Mouse (Mus musculus): ENCODE data around the gene Fbxw20. TPM values are rescaled to one million over a fixed set of nuclear protein-coding genes. Genes with fewer than 3 reads are reported as not detected.
"Not testable (repeated sequence)": the region's sequence is repeated elsewhere in the genome, so short reads cannot be mapped to it uniquely, and the experiment has no call there.

Fbxw20 gene
- not detected in 2 replicates for polyA plus RNA-seq (2014; fragmentation: Nextera tagmentation; extraction: Ambion mirVana)

DNA sequence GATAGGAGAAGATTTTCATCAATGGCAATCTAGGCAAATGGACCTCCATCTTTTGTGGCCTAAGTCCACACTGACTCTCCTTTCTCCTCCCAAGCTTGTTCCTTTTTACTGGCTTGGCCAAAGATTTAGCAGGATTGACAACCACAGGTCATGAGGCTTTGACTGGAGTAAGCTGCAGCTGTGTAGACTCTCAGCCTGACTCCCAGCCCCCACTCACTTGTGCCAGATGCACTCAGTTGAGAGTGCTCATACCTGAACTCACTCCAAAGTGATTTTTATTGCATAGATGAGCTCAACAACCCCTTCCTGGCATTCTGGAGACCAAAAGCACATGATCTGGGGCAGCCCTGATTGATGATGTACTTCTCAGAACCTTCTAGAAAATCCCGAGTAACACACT is at the start of gene Fbxw20:
Gene Fbxw20 (minus strand): TSS at position 101 of the 400 bp plus-strand sequence.
- WGBS: 88% methylated on average over 1 of the region's 1 CpGs
- ATAC-seq (ENCODE audit: low FRiP score, low TSS enrichment): no peak
- H3K4me3 ChIP-seq (ENCODE audit: low read length): no peak within 1 kb of the TSS
- H3K9me3 ChIP-seq (ENCODE audit: control insufficient read depth, low read length): no peaks in the 10 kb centered on the region
- no peaks in the 10 kb centered on the region for H3K4me1 ChIP-seq (ENCODE audit: control insufficient read depth, insufficient read depth, low read length)
- no peaks in the 10 kb centered on the region for H3K36me3 ChIP-seq (ENCODE audit: control insufficient read depth, insufficient read depth, low read length)
- no peak within 1 kb of the TSS for H3K4me2 ChIP-seq (replicated peaks; ENCODE audit: low read depth, low read length)
- no peak within 1 kb of the TSS for H3K9ac ChIP-seq (ENCODE audit: low read depth, low read length)
- no peak within 1 kb of the TSS for H3K27ac ChIP-seq (ENCODE audit: low read depth, low read length)
- H3K27me3 ChIP-seq (ENCODE audit: control insufficient read depth, insufficient read depth, low read length): no peaks in the 10 kb centered on the region

DNA sequence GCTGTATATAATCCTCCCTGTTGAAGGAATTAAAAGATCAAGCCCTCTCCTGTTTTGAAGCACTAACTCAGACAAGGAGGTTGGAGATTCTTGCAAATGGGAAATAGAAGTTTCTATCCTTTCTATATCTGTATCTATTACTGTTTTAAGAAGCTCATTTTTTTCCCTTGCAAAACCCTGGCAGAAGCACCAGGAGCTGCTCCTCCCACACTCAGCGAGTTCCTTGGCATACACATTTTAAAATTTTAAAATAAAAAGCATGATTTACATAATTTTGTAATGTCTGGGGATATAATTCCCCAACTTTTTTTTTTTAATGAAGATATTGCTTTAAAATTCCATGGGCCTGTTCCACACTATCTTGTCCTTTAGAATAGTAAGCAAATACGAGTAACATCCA is 28.5 kb upstream of the Fbxw20 start:
- H3K4me1 ChIP-seq (ENCODE audit: control insufficient read depth, insufficient read depth, low read length): no peaks in the 10 kb centered on the region
- H3K4me2 ChIP-seq (replicated peaks; ENCODE audit: low read depth, low read length): no peak overlapping the region
- H3K36me3 ChIP-seq (ENCODE audit: control insufficient read depth, insufficient read depth, low read length): no peaks in the 10 kb centered on the region
- H3K27ac ChIP-seq (ENCODE audit: low read depth, low read length): no peak overlapping the region
- H3K27me3 ChIP-seq (ENCODE audit: control insufficient read depth, insufficient read depth, low read length): no peaks in the 10 kb centered on the region
- no peak overlapping the region for H3K9ac ChIP-seq (ENCODE audit: low read depth, low read length)
- 79% methylated on average over 2 of the region's 2 CpGs for WGBS
- no peak overlapping the region for H3K4me3 ChIP-seq (ENCODE audit: low read length)
- H3K9me3 ChIP-seq (ENCODE audit: control insufficient read depth, low read length): 0 out of 2 replicates have a peak, but pooled peaks cover 7% of the 10 kb centered on the region
- ATAC-seq (ENCODE audit: low FRiP score, low TSS enrichment): no peak

DNA sequence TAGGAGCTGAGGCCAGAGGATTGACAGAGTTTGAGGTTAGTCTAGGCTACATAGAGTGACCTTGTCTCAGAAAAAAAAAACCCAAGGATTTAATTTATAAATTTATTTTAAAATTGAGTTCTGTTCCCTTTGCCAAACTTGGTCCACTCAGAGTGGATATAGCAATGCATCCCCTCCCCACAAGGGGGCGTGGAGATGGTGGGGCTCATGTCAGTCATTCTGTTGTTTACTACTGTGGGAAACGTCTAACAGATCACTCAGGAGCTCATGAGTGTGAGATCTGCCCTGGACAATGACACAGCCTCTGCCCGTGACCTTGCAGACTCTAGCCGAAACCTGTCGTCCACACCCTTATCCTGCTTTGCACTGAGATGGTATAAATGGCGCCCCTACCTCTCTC is 16.1 kb downstream of the Fbxw20 start:
- Histone ChIP-seq H3K9ac (ENCODE audit: low read depth, low read length) (no peak overlapping the region), H3K4me3 (ENCODE audit: low read length) (no peak overlapping the region), H3K36me3 (ENCODE audit: control insufficient read depth, insufficient read depth, low read length) (no peaks in the 10 kb centered on the region), H3K4me1 (ENCODE audit: control insufficient read depth, insufficient read depth, low read length) (no peaks in the 10 kb centered on the region), H3K9me3 (ENCODE audit: control insufficient read depth, low read length) (no peaks in the 10 kb centered on the region), H3K27ac (ENCODE audit: low read depth, low read length) (no peak overlapping the region), H3K4me2 (replicated peaks; ENCODE audit: low read depth, low read length) (no peak overlapping the region), H3K27me3 (ENCODE audit: control insufficient read depth, insufficient read depth, low read length) (no peaks in the 10 kb centered on the region)
- 67% methylated on average over 6 of the region's 6 CpGs for WGBS
- ATAC-seq (ENCODE audit: low FRiP score, low TSS enrichment): no peak

DNA sequence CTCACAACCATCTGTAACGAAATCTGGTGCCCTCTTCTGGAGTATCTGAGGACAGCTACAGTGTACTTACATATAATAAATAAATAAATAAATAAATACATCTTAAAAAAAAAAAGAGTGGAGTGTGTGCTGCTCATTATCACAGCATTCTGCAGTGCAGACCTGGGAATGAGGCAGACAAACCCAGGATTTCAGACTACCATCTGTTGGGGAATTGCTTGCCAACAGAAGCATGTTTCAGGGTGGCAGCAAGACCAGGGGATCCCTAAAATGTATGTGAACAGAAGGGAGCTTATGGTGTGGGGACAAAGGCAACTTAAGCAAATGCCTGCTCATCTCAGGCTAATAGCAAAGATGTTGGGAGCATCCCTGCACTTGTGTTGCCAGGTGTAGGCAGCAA is 33.2 kb downstream of the Fbxw20 start:
- ATAC-seq (ENCODE audit: low FRiP score, low TSS enrichment); H3K9ac ChIP-seq (ENCODE audit: low read depth, low read length); H3K9me3 ChIP-seq (ENCODE audit: control insufficient read depth, low read length); H3K27me3 ChIP-seq (ENCODE audit: control insufficient read depth, insufficient read depth, low read length); H3K4me3 ChIP-seq (ENCODE audit: low read length); H3K27ac ChIP-seq (ENCODE audit: low read depth, low read length); H3K36me3 ChIP-seq (ENCODE audit: control insufficient read depth, insufficient read depth, low read length); H3K4me2 ChIP-seq (replicated peaks; ENCODE audit: low read depth, low read length); H3K4me1 ChIP-seq (ENCODE audit: control insufficient read depth, insufficient read depth, low read length): not testable (repeated sequence)
- WGBS: 69% methylated on average over 1 of the region's 1 CpGs

DNA sequence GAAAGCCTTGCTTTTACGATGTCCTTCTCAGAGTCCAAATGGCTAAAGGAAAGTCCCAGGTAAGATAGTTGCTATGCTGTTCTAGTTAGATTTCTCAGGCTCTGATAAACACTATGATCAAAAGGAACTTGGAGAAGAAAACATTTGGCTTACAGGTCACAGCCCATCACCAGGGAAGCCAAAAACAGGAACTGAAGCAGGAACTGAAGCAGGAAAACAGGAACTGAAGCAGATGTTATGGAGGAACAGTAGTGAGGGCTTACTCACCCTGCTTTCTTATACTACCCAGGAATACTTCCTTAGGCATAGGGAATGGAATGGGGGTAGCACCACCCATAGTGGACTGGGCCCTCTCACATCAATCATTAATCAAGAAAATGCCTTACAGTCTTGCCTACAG is 34.2 kb downstream of the Fbxw20 start:
- no peak for ATAC-seq (ENCODE audit: low FRiP score, low TSS enrichment)
- no peaks in the 10 kb centered on the region for H3K4me1 ChIP-seq (ENCODE audit: control insufficient read depth, insufficient read depth, low read length)
- H3K4me2 ChIP-seq (replicated peaks; ENCODE audit: low read depth, low read length): no peak overlapping the region
- H3K36me3 ChIP-seq (ENCODE audit: control insufficient read depth, insufficient read depth, low read length): no peaks in the 10 kb centered on the region
- no peaks in the 10 kb centered on the region for H3K27me3 ChIP-seq (ENCODE audit: control insufficient read depth, insufficient read depth, low read length)
- no peak overlapping the region for H3K27ac ChIP-seq (ENCODE audit: low read depth, low read length)
- no peak overlapping the region for H3K9ac ChIP-seq (ENCODE audit: low read depth, low read length)
- 96% methylated on average over 1 of the region's 1 CpGs for WGBS
- no peaks in the 10 kb centered on the region for H3K9me3 ChIP-seq (ENCODE audit: control insufficient read depth, low read length)
- no peak overlapping the region for H3K4me3 ChIP-seq (ENCODE audit: low read length)

DNA sequence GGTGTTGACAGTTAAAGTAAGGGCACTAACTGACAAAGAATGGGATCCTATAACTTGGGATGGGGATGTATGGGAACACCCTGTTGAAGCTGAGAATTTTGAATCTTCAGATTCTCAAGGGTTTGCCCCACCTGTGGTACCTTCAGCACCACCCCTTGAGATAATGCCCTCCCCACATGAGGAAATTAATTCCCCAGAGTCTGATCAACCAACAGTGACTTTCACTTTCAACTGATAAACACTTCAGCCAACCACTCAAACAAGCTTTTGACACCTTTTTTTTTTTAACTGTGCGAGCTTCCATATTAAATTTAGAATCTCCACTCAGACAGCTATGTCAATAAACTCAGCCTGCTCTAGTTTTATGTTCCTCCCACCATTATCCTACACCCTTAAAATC is 35.2 kb downstream of the Fbxw20 start:
- ATAC-seq (ENCODE audit: low FRiP score, low TSS enrichment): no peak
- H3K9ac ChIP-seq (ENCODE audit: low read depth, low read length): no peak overlapping the region
- H3K36me3 ChIP-seq (ENCODE audit: control insufficient read depth, insufficient read depth, low read length): no peaks in the 10 kb centered on the region
- H3K4me3 ChIP-seq (ENCODE audit: low read length): no peak overlapping the region
- no peaks in the 10 kb centered on the region for H3K4me1 ChIP-seq (ENCODE audit: control insufficient read depth, insufficient read depth, low read length)
- WGBS: 69% methylated on average over 1 of the region's 1 CpGs
- no peaks in the 10 kb centered on the region for H3K27me3 ChIP-seq (ENCODE audit: control insufficient read depth, insufficient read depth, low read length)
- no peaks in the 10 kb centered on the region for H3K9me3 ChIP-seq (ENCODE audit: control insufficient read depth, low read length)
- H3K4me2 ChIP-seq (replicated peaks; ENCODE audit: low read depth, low read length): no peak overlapping the region
- H3K27ac ChIP-seq (ENCODE audit: low read depth, low read length): no peak overlapping the region

DNA sequence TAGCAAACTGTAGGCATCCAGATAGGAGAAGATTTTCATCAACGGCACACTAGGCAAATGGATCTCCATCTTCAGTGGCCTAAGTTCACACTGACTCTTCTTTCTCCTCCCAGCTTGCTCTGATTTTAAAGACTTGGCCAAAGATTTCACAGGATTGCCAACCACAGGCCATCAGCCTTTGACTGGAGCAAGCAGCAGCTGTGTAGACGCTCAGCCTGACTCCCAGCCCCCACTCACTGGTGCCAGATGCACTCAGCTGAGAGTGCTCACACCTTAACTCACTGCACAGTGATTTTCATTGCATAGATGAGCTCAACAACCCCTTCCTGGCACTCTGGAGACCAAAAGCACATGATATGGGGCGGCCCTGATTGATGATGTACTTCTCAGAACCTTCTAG is 38.7 kb downstream of the Fbxw20 start, which contains the start of gene Fbxw13:
Gene Fbxw13 (minus strand): TSS at position 101 of the 400 bp plus-strand sequence.
- 85% methylated on average over 3 of the region's 3 CpGs for WGBS
- H3K9me3 ChIP-seq (ENCODE audit: control insufficient read depth, low read length); H3K27ac ChIP-seq (ENCODE audit: low read depth, low read length); H3K4me1 ChIP-seq (ENCODE audit: control insufficient read depth, insufficient read depth, low read length); H3K4me3 ChIP-seq (ENCODE audit: low read length); H3K9ac ChIP-seq (ENCODE audit: low read depth, low read length); H3K27me3 ChIP-seq (ENCODE audit: control insufficient read depth, insufficient read depth, low read length); H3K36me3 ChIP-seq (ENCODE audit: control insufficient read depth, insufficient read depth, low read length); H3K4me2 ChIP-seq (replicated peaks; ENCODE audit: low read depth, low read length); ATAC-seq (ENCODE audit: low FRiP score, low TSS enrichment): not testable (repeated sequence)

DNA sequence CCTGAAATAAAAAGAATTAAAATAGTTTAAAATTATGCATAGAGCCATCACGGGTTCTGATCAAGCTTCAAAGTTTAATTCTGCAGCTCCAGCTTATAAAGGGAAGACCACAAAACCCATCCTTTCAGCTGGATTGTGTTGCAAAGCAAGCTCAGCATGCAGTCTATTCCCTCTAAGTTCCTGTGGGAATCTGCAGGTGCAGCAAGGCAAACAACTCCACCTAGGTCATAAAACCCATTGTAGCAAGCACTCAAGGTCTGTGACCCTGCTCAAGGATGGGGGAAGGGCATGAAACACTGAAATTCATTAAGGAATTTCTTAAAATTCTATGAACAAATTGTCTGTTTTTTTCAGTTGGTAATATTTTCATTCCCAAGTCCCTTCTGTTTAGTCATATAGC is 57.3 kb downstream of the Fbxw20 start:
- WGBS: 71% methylated on average over 1 of the region's 1 CpGs
- Histone ChIP-seq H3K4me1 (ENCODE audit: control insufficient read depth, insufficient read depth, low read length) (no peaks in the 10 kb centered on the region), H3K4me2 (replicated peaks; ENCODE audit: low read depth, low read length) (no peak overlapping the region), H3K9ac (ENCODE audit: low read depth, low read length) (no peak overlapping the region), H3K9me3 (ENCODE audit: control insufficient read depth, low read length) (peaks cover 8% of the 10 kb centered on the region; the same call in 1 of the 2 replicates), H3K4me3 (ENCODE audit: low read length) (no peak overlapping the region), H3K27ac (ENCODE audit: low read depth, low read length) (no peak overlapping the region), H3K27me3 (ENCODE audit: control insufficient read depth, insufficient read depth, low read length) (no peaks in the 10 kb centered on the region), H3K36me3 (ENCODE audit: control insufficient read depth, insufficient read depth, low read length) (no peaks in the 10 kb centered on the region)
- no peak for ATAC-seq (ENCODE audit: low FRiP score, low TSS enrichment)

DNA sequence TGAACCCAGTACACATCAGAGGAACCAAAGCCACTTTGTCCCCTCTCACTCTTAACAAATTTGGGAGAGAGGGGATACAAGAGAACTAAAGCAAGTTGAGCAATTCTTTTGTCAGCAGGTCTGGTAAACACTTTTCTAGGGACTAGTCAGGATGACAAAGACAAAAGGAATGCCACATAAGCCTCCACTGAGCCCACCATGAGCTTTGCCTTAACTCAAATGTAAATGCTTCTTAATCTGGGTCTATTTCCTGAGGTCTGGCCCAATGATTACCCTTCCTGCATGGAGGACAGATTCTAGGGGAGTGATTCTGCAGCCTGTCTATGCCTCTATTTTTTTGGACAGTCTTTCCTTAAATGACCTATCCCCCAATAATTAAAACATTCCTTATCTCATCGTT is 58.3 kb downstream of the Fbxw20 start:
- ATAC-seq (ENCODE audit: low FRiP score, low TSS enrichment): no peak
- Histone ChIP-seq H3K4me2 (replicated peaks; ENCODE audit: low read depth, low read length) (no peak overlapping the region), H3K27me3 (ENCODE audit: control insufficient read depth, insufficient read depth, low read length) (no peaks in the 10 kb centered on the region), H3K9ac (ENCODE audit: low read depth, low read length) (no peak overlapping the region), H3K4me1 (ENCODE audit: control insufficient read depth, insufficient read depth, low read length) (no peaks in the 10 kb centered on the region), H3K36me3 (ENCODE audit: control insufficient read depth, insufficient read depth, low read length) (no peaks in the 10 kb centered on the region), H3K27ac (ENCODE audit: low read depth, low read length) (no peak overlapping the region), H3K4me3 (ENCODE audit: low read length) (no peak overlapping the region), H3K9me3 (ENCODE audit: control insufficient read depth, low read length) (peaks cover 8% of the 10 kb centered on the region; the same call in 1 of the 2 replicates)
- WGBS: 92% methylated on average over 1 of the region's 1 CpGs

Data from kidney, embryonic 14.5 days (tissue).